Mouse (Mus musculus) large intestine, adult 2 months (tissue): ENCODE measurements around the gene Gm14692. TPM values are rescaled to one million over a fixed set of nuclear protein-coding genes. Genes with fewer than 3 reads are reported as not detected.
"Not testable (repeated sequence)": the region's sequence is repeated elsewhere in the genome, so short reads cannot be mapped to it uniquely, and the experiment has no call there.

Experiments
- DNase-seq: peaks from one replicate; pipeline ENCODE4 v3.0.0-alpha.2; 2012; ENCODE audit warnings: low read depth, low spot score
- WGBS: fragments of 180-500 bp; shearing (Covaris S2); methylation state at CpG from one replicate; pipeline ENCODE4 v1.1.7; 2018; 5-methylcytosine and 5-hydroxymethylcytosine counted together
- polyA plus RNA-seq: library from polyadenylated mRNA; depleted of rRNA; stranded (reverse); fragments of >200 nt; gene quantifications from 2 replicates; pipeline ENCODE4 v1.2.3, GENCODE M21; 2012; rRNA removed

Gene Gm14692
- polyA plus RNA-seq: not detected in 2 replicates

DNA sequence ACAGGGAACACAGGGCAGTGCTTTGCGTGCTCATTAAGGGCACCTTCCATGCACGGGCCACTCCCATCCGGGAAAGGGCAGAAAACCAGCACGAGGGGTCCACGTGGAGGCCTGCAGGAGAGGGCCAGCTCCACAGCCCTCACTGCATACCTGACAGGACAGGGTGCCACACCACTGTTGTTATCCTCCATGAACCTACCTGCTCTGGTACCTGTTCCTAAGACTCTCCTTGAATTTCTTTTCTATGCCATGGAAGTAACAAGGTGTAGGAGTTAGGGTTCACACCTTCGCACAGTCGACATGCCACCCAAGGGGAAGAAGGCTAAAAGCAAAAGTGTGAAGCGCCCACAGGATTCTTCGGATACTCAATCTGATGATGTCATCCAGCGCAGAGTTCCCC is at the start of gene Gm14692:
TSS of gene Gm14692 (plus strand) at position 301 of the 400 bp plus-strand sequence.
- 100% methylated on average over 1 of the region's 10 CpGs for WGBS
- not testable (repeated sequence) for DNase-seq

DNA sequence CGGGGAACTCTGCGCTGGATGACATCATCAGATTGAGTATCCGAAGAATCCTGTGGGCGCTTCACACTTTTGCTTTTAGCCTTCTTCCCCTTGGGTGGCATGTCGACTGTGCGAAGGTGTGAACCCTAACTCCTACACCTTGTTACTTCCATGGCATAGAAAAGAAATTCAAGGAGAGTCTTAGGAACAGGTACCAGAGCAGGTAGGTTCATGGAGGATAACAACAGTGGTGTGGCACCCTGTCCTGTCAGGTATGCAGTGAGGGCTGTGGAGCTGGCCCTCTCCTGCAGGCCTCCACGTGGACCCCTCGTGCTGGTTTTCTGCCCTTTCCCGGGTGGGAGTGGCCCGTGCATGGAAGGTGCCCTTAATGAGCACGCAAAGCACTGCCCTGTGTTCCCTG is 2.0 kb upstream of the Gm14692 start, which contains the start of gene Gm1140:
TSS of gene Gm1140 (minus strand) at position 101 of the 400 bp plus-strand sequence.
- WGBS: 83% methylated on average over 2 of the region's 11 CpGs

More for the DNA sequence above, 2.0 kb upstream of the Gm14692 start, which contains the start of gene Gm1140:
- not testable (repeated sequence) for DNase-seq

Other genes starting within 250 kb of the Gm14692 start
- not detected in 2 replicates for gene Gm1140, start 2.1 kb upstream of the Gm14692 start, polyA plus RNA-seq
- not detected in 2 replicates for gene 4933436I01Rik, start 225.8 kb downstream of the Gm14692 start, polyA plus RNA-seq